Mouse (Mus musculus): Measurements from ENCODE around the gene Stard9.

The Stard9 gene

GRCm38 (mm10) chr2:120628886-120629735 is at the start of gene Stard9:
Stard9 (plus strand) TSS chr2:120629121.
- DNase-seq (ENCODE audit: low spot score): peak; percentile 96

- no peak for DNase-seq (ENCODE audit: low spot score)
Observed at GRCm38 (mm10) chr2:120589759-120590158, 39.2 kb upstream of the Stard9 start.

DNA sequence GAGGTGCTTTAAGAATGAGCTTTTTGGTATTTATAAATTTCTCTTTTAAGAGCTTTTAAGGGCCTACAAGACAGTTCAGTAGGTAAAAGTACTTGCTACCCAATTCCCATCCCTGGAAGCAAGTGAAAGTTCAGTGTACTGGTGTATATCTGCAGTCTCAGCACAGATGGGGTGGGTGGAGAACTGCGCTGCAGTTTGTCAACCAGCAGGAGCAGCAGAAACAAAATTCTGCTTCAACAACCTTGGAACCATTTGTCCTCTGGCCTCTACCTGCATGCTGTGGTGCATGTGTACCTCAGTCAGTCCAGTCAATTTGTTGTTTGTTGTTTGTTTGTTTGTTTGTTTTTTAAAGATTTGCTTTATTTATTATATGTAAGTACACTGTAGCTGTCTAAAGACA is 36.7 kb upstream of the Stard9 start:
- DNase-seq (ENCODE audit: low spot score): no peak

- no peak for DNase-seq (ENCODE audit: low spot score)
Observed at GRCm38 (mm10) chr2:120597734-120598133, 31.2 kb upstream of the Stard9 start.

GRCm38 (mm10) chr2:120599506-120599905 is 29.4 kb upstream of the Stard9 start:
- DNase-seq (ENCODE audit: low spot score): no peak

- DNase-seq (ENCODE audit: low spot score): no peak
Observed at GRCm38 (mm10) chr2:120606021-120606690, 22.8 kb upstream of the Stard9 start.

DNA sequence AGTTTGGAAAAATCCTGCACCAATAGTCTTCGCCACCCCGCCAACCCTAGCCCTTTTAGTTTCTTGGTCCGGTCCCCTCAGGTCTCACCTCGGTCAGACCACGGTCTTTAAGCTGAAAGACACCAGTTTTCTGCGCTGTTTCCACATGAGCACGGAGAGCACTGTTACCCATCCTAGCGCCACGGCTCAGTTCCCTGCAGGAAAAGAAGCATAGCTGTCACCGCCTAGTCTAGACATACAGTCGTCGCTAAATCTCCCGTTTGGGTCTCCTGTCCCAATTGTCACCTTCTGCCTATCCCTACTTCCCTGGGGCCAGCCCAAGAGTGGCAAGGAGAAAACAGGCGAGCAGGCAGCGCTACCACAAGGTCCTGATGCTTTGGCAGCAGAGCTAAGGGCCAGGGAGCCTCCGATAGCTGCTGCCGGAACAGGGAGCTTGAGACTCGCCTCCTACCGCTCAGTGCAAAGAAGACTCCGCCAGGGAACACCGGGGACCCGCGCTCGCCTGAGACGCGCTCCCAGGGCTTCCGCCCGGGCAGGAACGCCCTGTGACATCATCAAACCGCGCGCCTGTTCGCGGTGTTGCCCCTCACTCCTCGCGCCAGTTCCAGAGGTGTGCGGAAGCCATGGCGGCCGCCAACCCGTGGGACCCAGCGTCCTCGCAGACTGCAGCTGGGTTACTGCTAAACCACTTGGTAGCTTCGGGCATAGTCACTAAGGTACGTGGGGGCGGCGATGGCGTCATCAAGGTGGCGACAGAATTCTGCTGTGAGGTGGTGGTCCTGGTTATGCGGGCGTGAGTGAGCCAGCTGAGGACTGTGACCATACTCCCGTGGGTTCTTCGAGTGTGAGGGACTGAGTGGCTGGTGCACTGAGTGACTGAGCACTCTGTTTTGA is 19.8 kb upstream of the Stard9 start, which contains the start of the genes Haus2 and Lrrc57:
TSS of gene Haus2 (plus strand) at position 554 of the 894 bp plus-strand sequence.
TSS of gene Lrrc57 (minus strand) at position 691 of the 894 bp plus-strand sequence.
- peak; percentile 86 for DNase-seq (ENCODE audit: low spot score)

DNA sequence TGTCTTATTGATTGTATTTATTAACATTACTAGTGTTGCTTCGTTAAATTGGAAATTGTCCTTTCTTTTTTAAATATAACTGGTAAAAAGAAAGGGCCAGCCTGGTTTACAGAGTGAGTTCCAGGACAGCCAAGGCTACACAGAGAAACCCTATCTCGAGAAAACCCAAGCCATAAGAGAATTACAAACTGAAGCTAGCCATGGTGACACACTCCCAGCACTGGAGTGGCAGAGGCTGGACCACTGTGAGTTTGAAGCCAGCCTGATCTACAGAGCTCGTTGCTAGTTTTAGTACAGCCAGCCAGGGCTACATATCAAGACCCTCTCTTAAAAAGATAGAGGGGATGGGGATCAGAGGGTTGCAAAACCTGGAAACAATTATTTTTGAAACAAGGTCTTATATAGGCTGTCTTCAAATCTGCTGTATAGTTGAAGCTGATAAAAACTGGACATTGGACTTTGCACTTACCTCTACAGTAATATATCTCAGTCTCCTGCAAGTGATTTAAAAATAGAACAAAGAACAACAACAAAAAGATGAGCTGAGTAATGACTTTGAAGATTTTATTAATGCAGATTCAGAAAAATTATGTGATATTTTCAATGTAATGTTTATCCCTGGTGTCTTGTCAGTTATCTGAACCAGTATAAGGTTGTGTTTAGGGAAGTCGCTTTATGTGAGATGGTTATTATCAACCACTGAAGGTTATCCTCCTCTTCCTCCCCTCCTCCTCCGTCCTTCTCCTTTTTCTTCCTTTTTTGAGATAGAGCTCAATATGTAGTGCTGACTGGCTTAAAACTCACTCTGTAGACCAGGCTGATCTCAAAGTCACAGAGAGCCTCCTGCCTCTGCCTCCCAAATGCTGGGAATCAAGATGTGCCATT is 12.4 kb upstream of the Stard9 start:
- DNase-seq (ENCODE audit: low spot score): no peak

DNA sequence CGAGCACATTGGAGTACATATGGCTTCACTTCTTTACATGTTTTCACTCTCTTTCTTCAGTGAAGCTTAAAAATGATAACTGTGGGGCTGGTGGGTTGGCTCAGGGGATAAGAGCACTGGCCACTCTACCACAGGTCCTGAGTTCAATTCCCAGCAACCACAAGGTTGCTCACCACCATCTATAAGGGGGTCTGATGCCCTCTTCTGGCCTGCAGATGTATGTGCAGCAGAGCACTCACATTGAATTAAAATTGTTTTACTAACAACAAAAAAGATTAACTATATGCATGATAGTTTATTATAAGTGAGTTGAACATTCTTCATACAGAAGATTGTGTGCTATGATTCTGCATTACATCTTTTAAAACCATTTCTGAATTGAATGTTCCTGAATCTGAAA is 9.4 kb upstream of the Stard9 start:
- no peak for DNase-seq (ENCODE audit: low spot score)

DNA sequence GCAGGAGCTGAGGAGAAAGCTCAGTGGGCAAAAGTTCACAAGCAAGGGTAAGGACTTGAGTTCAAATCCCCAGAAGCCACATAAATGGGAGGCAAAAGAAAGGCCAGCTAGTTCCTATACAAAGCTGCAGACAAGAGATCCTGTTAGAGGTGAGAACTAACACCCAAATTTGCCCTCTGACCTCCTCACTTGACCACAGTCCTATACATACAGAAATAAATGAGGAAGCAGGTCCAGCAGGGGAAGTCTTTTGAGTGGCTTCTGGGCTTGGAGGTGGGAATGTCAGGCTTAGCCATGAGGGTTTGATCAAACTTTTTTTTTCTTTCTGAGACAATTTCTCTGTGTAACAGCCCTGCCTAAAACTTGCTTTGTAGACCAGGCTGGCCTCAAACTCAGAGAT is 6.0 kb upstream of the Stard9 start:
- no peak for DNase-seq (ENCODE audit: low spot score)

- no peak for DNase-seq (ENCODE audit: low spot score)
Observed at GRCm38 (mm10) chr2:120628076-120628865, 650 bp upstream of the Stard9 start.

DNA sequence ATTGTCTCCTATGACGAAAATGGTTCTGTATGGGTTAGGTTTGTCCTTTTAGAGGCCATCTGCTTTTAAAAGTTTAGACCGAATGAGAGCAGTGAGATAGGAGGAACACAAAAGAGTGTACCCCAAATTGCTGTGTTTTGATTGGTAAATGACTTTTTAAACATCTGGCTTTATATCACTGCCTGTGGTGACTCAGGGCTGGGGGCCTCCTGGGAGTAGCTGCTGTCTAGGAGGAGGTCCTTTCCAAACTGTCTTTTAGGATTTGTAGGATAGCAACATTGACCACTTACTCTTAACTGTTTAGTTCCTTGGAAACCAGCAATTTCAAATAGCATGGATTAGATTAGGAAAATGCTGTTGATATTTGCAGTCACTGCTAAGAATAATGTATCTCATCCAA is 1.3 kb downstream of the Stard9 start:
- DNase-seq (ENCODE audit: low spot score): no peak

DNA sequence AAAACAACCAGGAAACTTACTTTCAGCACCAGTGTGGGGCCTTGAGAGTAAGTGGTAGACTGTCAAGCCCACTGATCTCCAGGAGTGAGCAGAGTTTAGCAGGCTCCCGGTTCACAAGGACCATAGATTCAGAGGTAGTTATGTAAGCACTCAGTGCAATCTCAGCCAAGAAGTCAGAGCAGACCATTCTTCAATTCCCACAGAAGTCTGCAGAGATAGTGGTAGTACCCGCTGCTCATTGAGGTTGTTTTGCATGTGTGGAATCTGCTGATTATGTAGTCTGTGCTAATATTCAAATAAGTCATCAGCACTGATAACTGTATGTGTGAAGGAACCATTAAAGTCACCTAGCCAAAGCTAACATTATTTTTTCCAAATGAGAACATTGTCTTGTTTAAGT is 1.7 kb downstream of the Stard9 start:
- no peak for DNase-seq (ENCODE audit: low spot score)

- no peak for DNase-seq (ENCODE audit: low spot score)
Observed at GRCm38 (mm10) chr2:120631521-120631920, 2.6 kb downstream of the Stard9 start.

- peak; percentile 3 for DNase-seq (ENCODE audit: low spot score)
Observed at GRCm38 (mm10) chr2:120631957-120632356, 3.0 kb downstream of the Stard9 start.

GRCm38 (mm10) chr2:120640835-120641234 is 11.9 kb downstream of the Stard9 start:
- DNase-seq (ENCODE audit: low spot score): no peak

DNA sequence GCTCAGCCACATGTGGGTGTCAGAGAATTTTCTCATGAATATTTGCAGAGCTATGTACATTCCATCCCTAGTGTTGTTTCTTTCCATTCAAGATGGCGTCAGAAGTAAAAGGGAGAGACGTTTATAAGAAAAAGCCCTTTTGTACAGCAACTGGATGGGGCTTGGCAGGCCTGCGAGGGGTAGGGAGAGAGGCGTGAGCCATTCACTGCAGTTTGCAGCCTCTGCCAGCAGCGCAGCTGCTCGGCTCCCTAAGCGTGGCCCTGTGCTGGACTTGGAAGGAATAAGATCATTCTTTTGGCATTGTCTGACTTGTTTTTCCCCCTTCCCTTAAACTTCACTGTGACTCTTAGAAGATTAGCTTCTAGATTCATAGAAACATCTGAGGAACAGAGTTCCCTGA is 14.9 kb downstream of the Stard9 start:
- no peak for DNase-seq (ENCODE audit: low spot score)

GRCm38 (mm10) chr2:120646777-120647176 is 17.9 kb downstream of the Stard9 start:
- no peak for DNase-seq (ENCODE audit: low spot score)

DNA sequence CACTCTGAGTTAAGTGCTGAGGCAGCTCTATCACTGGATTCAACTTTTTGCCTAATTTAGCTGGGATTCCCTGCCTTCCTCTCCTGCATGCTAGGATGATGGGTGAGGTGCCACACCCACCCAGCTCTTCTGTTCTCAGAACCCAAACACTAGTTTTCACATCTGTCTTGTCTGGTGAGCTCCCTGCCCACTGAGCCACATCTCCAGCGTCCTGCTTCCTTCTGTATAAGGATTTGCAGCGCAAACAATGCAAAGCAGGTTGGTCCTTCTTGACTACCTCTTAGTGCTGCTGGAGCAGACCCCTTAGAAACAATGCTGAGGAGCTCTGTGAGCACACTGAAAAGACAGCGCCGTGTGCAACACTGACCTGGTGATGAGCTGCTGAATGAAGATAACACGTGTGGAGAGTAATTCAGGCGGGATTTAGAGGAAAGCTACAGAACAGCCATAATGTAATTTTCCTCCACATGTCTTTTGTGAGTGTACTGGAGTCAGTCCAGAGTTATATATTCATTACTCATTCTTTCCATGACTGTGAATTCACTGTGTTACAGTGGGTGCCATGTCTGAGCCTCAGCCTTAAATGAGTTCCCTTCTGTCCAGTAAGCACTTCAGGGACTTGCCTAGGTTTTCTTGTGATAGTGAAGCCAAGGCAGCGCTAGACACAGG is 23.5 kb downstream of the Stard9 start:
- DNase-seq (ENCODE audit: low spot score): no peak

DNA sequence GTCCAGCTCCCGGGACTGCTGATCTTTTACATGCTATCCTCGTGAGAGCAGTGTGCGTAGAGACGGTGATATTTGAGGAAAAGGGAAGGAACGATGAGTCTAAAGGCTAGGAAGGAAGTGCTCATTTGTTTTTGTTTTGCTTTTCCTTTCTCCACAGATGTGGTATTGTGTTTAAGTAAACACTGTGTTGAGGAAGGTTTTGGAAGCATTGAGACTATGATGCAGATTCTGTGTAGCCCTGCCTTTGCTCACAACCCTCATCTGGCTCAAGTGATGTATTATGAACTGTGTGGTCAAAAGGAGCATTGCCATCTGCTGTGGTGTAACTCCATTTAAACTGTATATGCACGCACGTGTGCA is 24.0 kb downstream of the Stard9 start:
- no peak for DNase-seq (ENCODE audit: low spot score)
